Mouse (Mus musculus) embryonic facial prominence, embryonic 11.5 days (tissue): ENCODE data around the gene Fam189a1. TPM values are rescaled to one million over a fixed set of nuclear protein-coding genes. Genes with fewer than 3 reads are reported as not detected.
A peak's percentile ranks its signal among the peaks of the same experiment; 100 is the strongest.

Experiments
- ATAC-seq: fragments of 200-750 bp; cut with Nextera tagmentation; replicated peaks from 2 replicates; pipeline ENCODE4 v1.8.0; 2017; ENCODE audit warnings: low read depth; ENCODE audit not compliant: insufficient number of reproducible peaks, low FRiP score, low TSS enrichment
- DNase-seq: peaks from one replicate; pipeline ENCODE4 v3.0.0-alpha.2; 2015; ENCODE audit warnings: low spot score
- H3K27ac ChIP-seq: fragments of 300-500 bp; sonication (generic); replicated peaks from 2 replicates; pipeline ENCODE4 v1.5.1; 2014; ENCODE audit warnings: mild to moderate bottlenecking, low read depth, low read length, control low read depth
- H3K27me3 ChIP-seq: fragments of 300-500 bp; sonication (generic); 2 replicates; pipeline ENCODE4 v1.6.1; 2014; ENCODE audit warnings: mild to moderate bottlenecking, low read length, moderate library complexity, mixed read lengths; ENCODE audit not compliant: control insufficient read depth, insufficient read depth
- H3K36me3 ChIP-seq: fragments of 300-500 bp; sonication (generic); replicated peaks from 2 replicates; pipeline ENCODE4 v1.6.1; 2014; ENCODE audit warnings: low read depth, mild to moderate bottlenecking, low read length, moderate library complexity, mixed read lengths; ENCODE audit not compliant: control insufficient read depth, insufficient read depth
- H3K4me1 ChIP-seq: fragments of 300-500 bp; sonication (generic); 2 replicates; pipeline ENCODE4 v1.6.1; 2014; ENCODE audit warnings: low read length, mixed read lengths; ENCODE audit not compliant: control insufficient read depth, insufficient read depth
- H3K4me2 ChIP-seq: fragments of 300-500 bp; sonication (generic); 2 replicates; pipeline ENCODE4 v1.6.1; 2014; ENCODE audit warnings: low read depth, mild to moderate bottlenecking, control low read depth, low read length, moderate library complexity
- H3K4me3 ChIP-seq: fragments of 300-500 bp; sonication (generic); 2 replicates; pipeline ENCODE4 v1.5.1; 2014; ENCODE audit warnings: low read depth, low read length, control low read depth
- H3K9ac ChIP-seq: fragments of 300-500 bp; sonication (generic); replicated peaks from 2 replicates; pipeline ENCODE4 v1.6.1; 2014; ENCODE audit warnings: mild to moderate bottlenecking, control low read depth, low read length
- H3K9me3 ChIP-seq: fragments of 300-500 bp; sonication (generic); replicated peaks from 2 replicates; pipeline ENCODE4 v1.6.1; 2016; ENCODE audit warnings: mild to moderate bottlenecking, low read length, inconsistent platforms, mixed read lengths; ENCODE audit not compliant: control insufficient read depth
- WGBS: fragments of 180-500 bp; shearing (Covaris S2); extraction: QIAGEN DNeasy Blood & Tissue Kit; methylation state at CpG from one replicate; pipeline ENCODE4 v1.1.7; 2014; 5-methylcytosine and 5-hydroxymethylcytosine counted together
- polyA plus RNA-seq: library from polyadenylated mRNA; unstranded; fragments of >200 nt; fragmentation: Nextera tagmentation; extraction: Ambion mirVana; gene quantifications from 2 replicates; pipeline ENCODE4 v1.2.1, GENCODE M21; 2014

The Fam189a1 gene
- polyA plus RNA-seq, 1 experiment from 2014 or later: 0.88 TPM

DNA sequence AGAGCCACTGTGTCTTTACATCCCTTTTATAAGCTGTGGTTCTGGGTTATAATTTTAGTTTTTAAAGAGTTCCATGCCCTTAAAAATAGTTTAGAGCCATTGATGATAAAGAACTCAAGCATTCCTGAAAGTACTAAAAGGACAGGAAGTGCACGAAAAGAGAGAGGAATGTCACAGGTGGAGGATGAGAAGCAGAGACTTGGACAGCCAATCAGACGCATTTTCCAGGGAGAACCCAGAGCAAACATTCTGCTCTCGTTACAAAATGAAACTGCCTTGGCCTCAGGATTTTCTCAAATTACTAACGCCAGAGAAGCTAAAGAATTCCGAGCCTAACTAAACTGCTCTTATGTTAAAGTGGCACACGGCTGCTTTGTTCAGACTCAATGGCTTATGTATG, 197.3 kb downstream of the Fam189a1 start:
- H3K36me3 ChIP-seq: no peaks in the 10 kb centered on the region
- no peak overlapping the region for H3K9ac ChIP-seq
- ATAC-seq: no peak
- 37% methylated on average over 6 of the region's 6 CpGs for WGBS
- H3K27ac ChIP-seq: no peak overlapping the region
- no peak overlapping the region for H3K4me3 ChIP-seq
- H3K9me3 ChIP-seq: no peaks in the 10 kb centered on the region
- H3K27me3 ChIP-seq: no peaks in the 10 kb centered on the region
- no peak overlapping the region for H3K4me2 ChIP-seq
- H3K4me1 ChIP-seq: no peaks in the 10 kb centered on the region
- peak; percentile 36 for DNase-seq

DNA sequence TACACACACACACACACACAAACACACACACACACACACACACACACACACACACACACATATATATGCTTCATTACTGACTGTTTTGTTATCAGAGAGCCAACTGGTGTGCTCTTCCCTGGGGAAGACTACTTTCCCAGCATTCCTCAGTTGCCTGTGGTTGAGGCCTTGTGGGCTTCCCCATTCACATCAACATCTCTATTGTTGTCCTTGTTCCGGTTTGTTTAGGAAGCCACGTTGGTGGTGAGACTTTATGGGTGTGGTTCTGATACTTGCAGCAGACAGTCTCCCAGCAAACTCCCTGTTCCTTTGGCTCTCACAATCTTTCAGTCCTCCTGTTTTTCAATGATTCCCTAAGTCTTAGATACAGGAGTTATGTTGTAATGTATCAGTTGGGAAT, 204.2 kb downstream of the Fam189a1 start:
- H3K36me3 ChIP-seq: no peaks in the 10 kb centered on the region
- no peak for ATAC-seq
- no peak overlapping the region for H3K4me2 ChIP-seq
- DNase-seq: no peak
- no peak overlapping the region for H3K9ac ChIP-seq
- H3K4me3 ChIP-seq: no peak overlapping the region
- no peaks in the 10 kb centered on the region for H3K4me1 ChIP-seq
- H3K9me3 ChIP-seq: no peaks in the 10 kb centered on the region
- H3K27ac ChIP-seq: no peak overlapping the region
- H3K27me3 ChIP-seq: no peaks in the 10 kb centered on the region
- WGBS: 39% methylated on average over 2 of the region's 2 CpGs

DNA sequence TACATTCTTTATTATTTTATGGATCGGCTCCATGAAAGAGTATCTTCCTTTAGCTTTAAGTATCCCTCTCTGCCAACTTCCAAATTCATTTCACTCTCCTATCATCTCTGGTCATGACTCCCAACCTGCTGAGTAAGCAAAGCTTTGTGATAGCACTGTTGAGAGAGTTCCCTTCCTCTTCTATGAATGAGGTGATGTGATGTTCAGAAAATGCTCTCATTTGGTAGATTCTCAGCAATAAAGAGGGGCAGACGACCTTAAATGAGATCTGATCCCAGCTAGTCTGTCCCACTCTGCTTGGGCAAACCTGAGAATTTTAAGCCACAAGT, 205.6 kb downstream of the Fam189a1 start:
- Histone ChIP-seq H3K9me3 (no peaks in the 10 kb centered on the region), H3K36me3 (no peaks in the 10 kb centered on the region), H3K27me3 (no peaks in the 10 kb centered on the region), H3K27ac (no peak overlapping the region), H3K4me1 (no peaks in the 10 kb centered on the region), H3K4me3 (no peak overlapping the region), H3K4me2 (no peak overlapping the region), H3K9ac (no peak overlapping the region)
- 82% methylated on average over 2 of the region's 2 CpGs for WGBS
- ATAC-seq: no peak
- DNase-seq: no peak

DNA sequence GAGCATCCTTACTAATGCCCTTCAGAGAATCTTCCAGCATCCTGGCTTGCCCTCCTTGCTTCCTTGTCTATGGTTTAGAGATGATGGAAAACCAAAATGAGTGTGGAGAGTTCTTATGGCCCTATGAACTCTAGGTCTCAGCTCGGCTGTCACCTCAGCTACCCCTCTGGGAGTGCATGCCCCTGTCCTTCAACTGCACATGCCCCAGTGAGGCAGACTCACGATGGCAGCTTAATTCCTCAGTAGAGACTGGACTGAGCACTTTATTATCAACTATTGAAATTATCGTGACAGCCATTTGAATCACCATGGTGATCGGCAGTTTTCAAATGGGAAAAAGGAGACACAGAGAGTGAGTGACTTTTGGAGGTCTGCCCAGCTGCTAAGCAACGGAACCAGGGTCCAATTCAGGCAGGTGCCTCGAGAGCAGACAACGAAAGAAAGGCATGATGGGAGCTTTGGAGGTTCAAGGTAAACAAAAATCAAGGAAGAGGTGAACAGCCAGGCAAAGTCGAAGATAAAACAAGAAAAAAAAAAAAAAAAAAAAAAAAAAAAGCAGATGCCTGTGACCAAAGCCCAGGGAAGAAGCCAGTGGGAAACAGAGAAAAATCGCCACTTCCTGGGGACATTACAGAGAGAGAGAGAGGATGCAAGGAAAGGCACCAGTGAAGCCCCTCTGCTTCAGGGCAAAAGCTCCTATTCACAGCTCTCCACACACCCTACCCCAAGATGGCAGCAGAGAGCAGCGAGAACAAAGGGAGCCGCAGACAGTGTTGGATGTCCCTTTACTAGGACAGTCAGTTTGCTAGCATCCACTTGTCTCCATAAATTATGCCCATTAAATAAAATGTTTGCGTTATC, 206.2 kb downstream of the Fam189a1 start:
- Histone ChIP-seq H3K9me3 (no peaks in the 10 kb centered on the region), H3K9ac (no peak overlapping the region), H3K27ac (no peak overlapping the region), H3K4me2 (no peak overlapping the region), H3K4me3 (no peak overlapping the region), H3K36me3 (no peaks in the 10 kb centered on the region), H3K27me3 (no peaks in the 10 kb centered on the region), H3K4me1 (no peaks in the 10 kb centered on the region)
- WGBS: 51% methylated on average over 12 of the region's 12 CpGs
- DNase-seq (peak; percentile 54), ATAC-seq (no peak)

DNA sequence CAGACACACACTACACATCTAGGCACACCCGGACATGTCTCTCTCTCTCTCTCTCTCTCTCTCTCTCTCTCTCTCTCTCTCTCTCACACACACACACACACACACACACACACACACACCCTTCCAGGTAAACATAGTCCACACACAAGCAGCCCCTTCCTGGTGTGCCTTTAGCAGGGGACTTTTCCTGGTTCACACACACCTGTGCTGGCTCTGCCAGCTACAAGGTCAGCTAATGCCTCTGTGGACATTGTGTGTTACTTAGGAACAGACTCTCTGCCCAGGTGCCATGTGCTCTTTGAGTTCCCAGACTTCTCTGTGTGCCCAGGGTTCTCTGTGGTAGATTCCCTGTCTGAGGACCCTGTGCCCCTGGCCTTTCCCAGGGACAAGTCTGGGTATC, 206.9 kb downstream of the Fam189a1 start:
- no peak overlapping the region for H3K4me3 ChIP-seq
- no peaks in the 10 kb centered on the region for H3K27me3 ChIP-seq
- DNase-seq (no peak), ATAC-seq (no peak)
- WGBS: 86% methylated on average over 1 of the region's 1 CpGs
- no peaks in the 10 kb centered on the region for H3K9me3 ChIP-seq
- no peak overlapping the region for H3K27ac ChIP-seq
- H3K4me2 ChIP-seq: no peak overlapping the region
- no peak overlapping the region for H3K9ac ChIP-seq
- no peaks in the 10 kb centered on the region for H3K4me1 ChIP-seq
- H3K36me3 ChIP-seq: no peaks in the 10 kb centered on the region

DNA sequence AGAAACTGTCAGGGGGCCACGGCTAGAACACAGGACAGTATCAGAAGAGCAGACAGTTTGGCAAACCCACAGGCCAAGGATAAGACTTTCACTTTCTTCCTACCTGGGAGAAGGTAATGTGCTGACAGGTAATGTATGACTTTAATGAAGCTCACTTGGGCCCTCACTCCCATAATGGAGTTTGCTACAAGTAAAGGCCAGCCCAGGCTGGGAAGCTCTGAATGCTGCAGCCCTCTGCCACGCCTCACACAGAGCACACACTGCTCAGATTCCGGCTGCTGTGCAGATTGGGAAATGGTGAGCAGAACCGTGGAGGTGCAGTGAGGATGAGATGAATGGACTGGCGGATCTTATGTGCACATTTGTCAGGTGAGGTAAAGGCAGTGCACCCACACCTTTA, 211.7 kb downstream of the Fam189a1 start:
- no peak for DNase-seq
- Histone ChIP-seq H3K36me3 (no peaks in the 10 kb centered on the region), H3K9me3 (no peaks in the 10 kb centered on the region), H3K27me3 (no peaks in the 10 kb centered on the region), H3K9ac (no peak overlapping the region), H3K4me3 (no peak overlapping the region), H3K27ac (no peak overlapping the region), H3K4me2 (no peak overlapping the region), H3K4me1 (no peaks in the 10 kb centered on the region)
- no peak for ATAC-seq
- 91% methylated on average over 5 of the region's 5 CpGs for WGBS

DNA sequence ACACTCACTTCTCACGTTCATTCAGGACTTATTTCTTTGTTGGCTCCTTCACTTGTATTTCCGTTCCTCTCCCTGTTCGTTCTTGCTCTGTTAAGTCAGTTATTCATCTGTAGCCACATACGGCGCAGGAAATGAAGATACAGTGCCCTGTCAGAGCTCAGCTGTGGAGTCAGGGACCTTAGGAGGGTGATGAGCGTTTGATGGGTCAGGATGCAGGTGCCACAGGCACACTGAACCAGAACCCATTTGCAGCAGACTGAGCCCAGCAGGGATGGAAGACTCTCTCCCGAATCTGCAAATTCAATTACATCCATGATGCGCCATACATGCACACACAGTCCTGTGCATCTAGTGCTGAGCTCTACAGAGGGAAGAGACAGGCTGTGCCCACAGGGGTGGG, 212.2 kb downstream of the Fam189a1 start:
- ATAC-seq (no peak), DNase-seq (no peak)
- Histone ChIP-seq H3K4me3 (no peak overlapping the region), H3K36me3 (no peaks in the 10 kb centered on the region), H3K27me3 (no peaks in the 10 kb centered on the region), H3K9me3 (no peaks in the 10 kb centered on the region), H3K9ac (no peak overlapping the region), H3K4me1 (no peaks in the 10 kb centered on the region), H3K27ac (no peak overlapping the region), H3K4me2 (no peak overlapping the region)
- 87% methylated on average over 8 of the region's 8 CpGs for WGBS

DNA sequence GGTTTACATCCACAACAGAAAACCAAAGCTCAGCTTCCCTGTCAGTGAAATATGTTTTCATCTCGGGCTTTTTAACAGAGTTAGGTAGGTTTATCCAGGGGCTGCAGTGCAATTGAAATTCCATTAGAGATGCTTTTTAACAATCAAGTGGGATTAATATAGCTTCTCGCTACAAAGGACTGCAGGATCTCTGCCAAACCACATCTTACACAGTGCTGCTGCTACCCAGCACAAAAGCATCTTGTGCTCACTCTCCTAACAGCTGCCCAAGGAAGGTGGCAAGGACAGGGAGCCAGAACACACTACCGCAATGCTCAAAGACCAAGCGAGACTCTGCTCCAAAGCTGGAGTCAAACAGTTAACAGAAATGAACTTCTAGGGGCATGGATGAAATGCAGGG, 219.4 kb downstream of the Fam189a1 start:
- H3K9me3 ChIP-seq: no peaks in the 10 kb centered on the region
- no peaks in the 10 kb centered on the region for H3K27me3 ChIP-seq
- H3K4me2 ChIP-seq: no peak overlapping the region
- no peak for DNase-seq
- H3K9ac ChIP-seq: no peak overlapping the region
- no peak overlapping the region for H3K27ac ChIP-seq
- no peak for ATAC-seq
- H3K36me3 ChIP-seq: no peaks in the 10 kb centered on the region
- 79% methylated on average over 4 of the region's 4 CpGs for WGBS
- no peak overlapping the region for H3K4me3 ChIP-seq
- H3K4me1 ChIP-seq: no peaks in the 10 kb centered on the region
